Mouse (Mus musculus) CH12F3 (cell line): Measurements from ENCODE around the gene Pkd1l2.

Source experiments
- in situ Hi-C: fragments of 300-500 bp; cut with MboI; formaldehyde crosslinking; loops from 2 replicates; pipeline ENCODE4 v1.14.3; 2020; ENCODE audit warnings: low sequenced_read_pairs

Pkd1l2 gene

DNA sequence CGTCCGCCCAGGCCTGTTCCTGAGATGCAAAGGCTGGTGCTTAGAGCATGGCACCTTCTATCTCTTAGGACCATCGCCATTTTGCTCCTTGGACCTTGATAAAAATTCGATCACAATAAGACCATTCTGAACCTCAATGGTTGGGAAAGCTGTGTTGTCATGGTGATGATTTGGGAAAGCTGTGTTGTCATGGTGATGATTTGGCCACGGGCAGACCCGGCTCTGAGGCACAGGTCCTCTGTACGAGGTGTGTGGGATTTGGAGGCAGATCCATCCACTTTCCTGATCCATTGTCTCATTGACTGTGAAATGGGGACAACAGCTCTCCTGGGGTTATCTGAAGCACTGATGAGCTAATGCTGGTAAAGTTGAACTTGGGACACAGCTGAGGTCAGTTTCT lies 42.4 kb downstream of the Pkd1l2 start:
- in situ Hi-C loops = no loop called here

GRCm38 (mm10) chr8:117037374-117037935 lies 44.8 kb downstream of the Pkd1l2 start:
- in situ Hi-C loops = no loop called here

DNA sequence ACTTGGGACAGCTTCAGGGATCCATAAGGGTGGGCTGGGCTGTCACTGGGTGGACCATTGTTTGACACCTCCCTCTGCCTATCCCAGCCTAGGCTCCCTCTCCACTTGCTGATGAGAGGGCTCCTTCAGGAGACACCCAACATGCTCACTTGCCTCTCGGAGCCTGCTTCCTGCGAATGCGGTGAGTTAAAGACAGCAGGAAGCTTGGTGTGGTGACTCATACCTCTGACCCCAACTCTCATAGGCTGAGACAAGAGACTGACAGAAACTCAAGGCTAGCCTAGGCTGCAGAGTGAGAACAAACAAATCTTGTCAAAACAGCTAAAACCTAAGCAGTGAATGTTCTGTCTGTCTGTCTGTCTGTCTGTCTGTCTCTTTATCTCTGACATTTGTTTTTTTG lies 48.9 kb downstream of the Pkd1l2 start:
- in situ Hi-C loops = no loop called here

GRCm38 (mm10) chr8:117032609-117033008 lies 49.6 kb downstream of the Pkd1l2 start:
- in situ Hi-C loops = no loop called here

GRCm38 (mm10) chr8:117031476-117031875 lies 50.8 kb downstream of the Pkd1l2 start:
- in situ Hi-C loops = no loop called here

DNA sequence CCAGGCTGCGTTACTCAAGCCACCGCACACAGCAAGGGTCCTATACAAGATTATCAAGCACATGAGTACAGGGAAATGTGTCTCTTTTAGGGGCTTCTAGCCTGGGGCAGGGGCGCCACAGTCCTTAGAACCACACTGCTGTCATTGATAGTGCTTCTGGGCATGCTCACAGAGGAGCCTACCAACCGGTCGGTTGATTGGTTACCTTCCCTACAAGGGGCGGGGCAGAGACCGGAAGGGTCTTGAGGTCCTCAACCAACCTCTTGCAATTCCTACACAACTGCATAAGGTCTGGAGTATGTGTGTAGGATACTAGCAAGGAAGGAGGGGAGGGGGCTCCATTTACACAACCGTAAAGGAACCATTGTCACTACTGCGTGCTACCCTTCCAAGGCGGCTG lies 53.6 kb downstream of the Pkd1l2 start:
- in situ Hi-C loops = no loop called here

DNA sequence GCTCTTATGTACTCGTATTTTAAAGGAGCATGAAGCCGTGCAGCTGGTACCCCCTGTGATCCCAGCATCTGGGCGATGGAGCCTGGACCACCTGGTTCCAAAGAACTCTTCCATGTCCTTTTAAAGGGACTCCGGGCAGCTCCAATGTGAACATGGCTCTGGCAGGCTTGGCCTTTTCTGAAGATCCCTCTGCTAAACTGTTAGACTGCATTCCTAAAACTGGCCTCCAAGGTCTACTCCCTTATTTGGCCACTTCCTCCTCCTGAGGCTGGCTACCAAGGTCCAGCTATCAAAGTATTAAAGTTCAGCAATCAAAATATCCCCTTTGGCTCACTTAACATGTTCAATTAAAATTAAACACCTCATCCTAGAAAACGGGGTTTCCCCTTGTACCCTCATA lies 54.6 kb downstream of the Pkd1l2 start:
- in situ Hi-C loops = no loop called here

DNA sequence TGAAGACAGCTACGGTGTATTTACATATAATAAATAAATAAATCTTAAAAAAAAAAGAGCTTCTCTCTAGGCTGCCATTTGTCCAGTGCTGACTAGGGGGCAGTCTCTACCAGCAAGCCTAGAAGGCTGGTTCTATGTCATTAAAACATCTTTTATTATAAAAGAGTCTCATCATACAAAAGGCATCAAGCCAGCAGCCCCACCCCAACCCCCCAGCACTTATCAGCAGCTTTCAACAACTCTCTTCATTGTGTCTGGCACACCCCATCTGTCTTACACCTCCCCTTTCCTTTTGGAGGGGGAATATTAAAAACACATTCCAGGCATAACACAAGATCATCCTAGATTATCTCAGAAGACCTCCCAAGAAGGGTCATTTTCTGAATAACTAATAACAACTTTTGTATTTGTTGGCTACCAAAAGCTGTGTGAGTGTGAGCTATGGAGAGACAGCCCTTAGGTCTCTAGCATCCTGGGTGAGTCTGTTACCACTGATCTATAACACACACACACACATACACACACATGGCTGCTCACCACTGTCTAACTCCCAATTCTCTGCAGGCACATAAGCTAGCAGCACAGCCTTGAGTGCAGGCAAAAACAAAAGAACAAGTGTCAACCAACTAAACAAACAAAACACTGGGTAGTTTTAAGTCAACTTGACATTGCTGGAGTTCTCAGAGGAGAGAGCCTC lies 59.8 kb downstream of the Pkd1l2 start:
- in situ Hi-C loops = no loop called here

DNA sequence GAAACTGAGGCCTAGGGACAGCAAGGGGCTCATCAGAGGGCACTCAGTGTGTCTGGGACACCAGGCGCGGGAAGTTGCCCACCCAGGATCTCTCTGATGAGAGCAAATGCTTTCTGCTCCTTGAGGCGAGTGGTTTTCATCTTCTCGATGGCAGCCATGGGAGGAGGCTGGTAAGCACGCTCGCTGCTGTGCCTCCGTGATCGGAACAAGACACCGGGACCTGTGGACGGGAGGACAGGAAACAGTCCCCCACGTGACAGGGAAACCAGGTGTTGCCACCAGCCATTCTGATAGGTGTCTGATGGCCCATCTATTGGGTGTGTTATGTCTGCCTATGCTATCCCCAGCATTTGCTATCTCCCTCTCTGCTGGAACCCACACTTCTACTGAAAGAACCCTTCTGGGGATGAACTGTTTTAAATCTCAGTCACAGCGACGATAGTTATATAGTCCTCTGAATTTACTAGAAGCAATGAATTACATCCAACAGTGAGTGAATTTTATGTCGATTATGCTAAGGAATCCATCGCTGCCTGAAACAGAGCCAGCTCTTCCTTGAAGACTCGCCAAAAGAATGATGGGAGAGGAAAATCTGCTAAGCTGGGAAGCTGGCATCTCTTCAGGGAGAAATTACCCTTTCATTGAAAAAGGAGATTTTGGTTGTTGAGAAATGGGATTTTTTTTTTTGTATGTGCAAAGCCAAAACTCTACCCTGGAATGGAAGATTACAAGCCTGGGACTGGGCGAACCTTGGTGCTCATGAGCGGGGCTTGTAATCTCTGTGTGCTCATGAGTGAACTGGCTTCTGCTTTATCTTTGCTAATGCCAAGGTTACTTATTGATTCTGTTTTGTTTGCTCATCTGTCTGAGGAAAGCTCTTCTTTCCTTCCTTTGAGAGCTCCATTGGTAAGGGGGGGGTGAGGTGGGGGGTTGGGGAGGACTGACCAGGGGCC lies 62.6 kb downstream of the Pkd1l2 start:
- in situ Hi-C loops = no loop called here

DNA sequence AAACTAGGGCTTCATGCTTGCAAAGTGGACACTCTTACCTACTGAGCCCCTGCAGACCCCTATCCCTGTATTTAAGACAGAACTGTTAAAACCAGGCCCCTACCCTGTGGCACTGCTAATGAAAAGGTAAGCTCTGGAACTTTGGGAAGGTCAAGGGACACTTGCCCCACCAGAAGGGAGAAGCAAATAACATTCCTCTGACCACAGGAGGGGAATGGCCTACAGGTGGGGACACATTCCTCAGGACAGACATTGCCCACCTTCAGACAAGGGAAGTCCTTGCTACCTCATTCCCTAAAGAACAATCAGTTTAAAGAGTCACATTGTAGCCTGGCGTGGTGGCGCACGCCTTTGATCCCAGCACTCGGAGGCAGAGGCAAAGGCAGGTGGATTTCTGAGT lies 64.4 kb downstream of the Pkd1l2 start:
- in situ Hi-C loops = no loop called here

DNA sequence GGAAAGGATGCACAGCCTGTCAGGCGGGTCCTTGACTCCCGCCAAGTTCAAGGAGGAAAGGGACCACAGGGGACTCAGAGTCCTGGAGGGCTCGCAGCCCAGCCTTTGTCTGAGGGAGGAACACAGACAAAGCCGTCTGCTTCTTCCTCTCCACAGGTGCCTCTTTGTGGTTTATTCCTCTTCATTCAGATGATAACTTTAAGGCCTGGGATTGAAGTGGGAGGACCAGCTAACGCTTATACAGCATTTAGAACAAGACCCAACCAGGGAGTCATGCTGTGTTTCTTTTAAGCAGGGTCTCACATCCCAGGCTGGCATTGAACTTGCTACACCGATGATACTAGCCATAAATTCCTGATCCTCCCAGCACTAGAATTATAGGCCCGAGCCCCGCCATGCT lies 65.2 kb downstream of the Pkd1l2 start:
- in situ Hi-C loops = no loop called here

- in situ Hi-C loops = no loop called here
These were observed 66.6 kb downstream of the Pkd1l2 start for GRCm38 (mm10) chr8:117015670-117016069.

DNA sequence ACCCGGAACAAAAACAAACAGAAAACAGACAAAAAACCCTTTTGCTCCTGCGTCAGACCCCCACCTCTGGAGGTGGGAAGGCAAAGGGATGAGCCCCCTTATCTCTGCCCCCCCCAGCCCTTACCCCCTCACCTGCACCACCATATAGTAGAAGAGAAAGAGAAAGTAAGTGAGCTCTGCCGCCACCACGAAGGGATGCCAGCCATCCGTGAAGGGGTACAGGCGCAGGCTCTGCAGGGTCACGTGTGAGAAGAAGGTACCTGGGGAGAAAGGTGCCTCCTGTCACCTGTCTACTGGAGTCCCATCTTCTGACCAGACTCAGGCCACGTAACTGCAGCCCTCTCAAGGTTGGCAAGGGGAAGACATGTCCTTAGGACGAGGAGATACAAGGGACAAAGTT lies 70.9 kb downstream of the Pkd1l2 start:
- in situ Hi-C loops = no loop called here

- in situ Hi-C loops = no loop called here
These were observed 88.1 kb downstream of the Pkd1l2 start for GRCm38 (mm10) chr8:116994016-116994716.

GRCm38 (mm10) chr8:116993095-116993867 lies 89.0 kb downstream of the Pkd1l2 start, which contains the start of gene Gcsh:
Gcsh (minus strand) TSS chr8:116993537.
- in situ Hi-C loops = no loop called here

GRCm38 (mm10) chr8:116992176-116992971 lies 89.9 kb downstream of the Pkd1l2 start:
- in situ Hi-C loops = no loop called here

GRCm38 (mm10) chr8:116991241-116991640 lies 91.0 kb downstream of the Pkd1l2 start:
- in situ Hi-C loops = no loop called here

- in situ Hi-C loops = no loop called here
These were observed 92.4 kb downstream of the Pkd1l2 start for GRCm38 (mm10) chr8:116989842-116990241.

DNA sequence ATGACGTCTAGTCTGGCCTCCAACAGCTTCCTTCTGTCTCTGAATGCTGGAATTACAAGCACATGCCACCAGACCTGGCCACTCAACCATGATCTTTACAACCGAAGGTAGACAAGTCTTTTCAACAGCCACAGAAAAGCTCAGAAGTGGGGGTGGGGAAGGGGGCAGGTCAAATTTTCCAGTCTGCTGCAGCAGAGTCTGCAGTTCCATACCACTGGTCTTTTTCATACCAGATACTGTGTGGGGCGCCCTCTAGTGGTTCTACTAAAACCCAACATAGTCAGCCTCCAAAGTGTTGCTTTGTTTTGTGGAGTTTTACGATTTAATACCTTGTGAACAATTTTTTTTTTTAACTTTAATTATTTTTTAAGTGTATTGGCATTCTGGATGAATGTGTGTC lies 102.1 kb downstream of the Pkd1l2 start:
- in situ Hi-C loops = no loop called here
